Mouse (Mus musculus): Measurements from ENCODE around the gene Socs3. TPM values are rescaled to one million over a fixed set of nuclear protein-coding genes. Genes with fewer than 3 reads are reported as not detected.

Socs3 gene
- total RNA-seq, 2 experiments from 2014 or later: 0.79 to 0.96 TPM

DNA sequence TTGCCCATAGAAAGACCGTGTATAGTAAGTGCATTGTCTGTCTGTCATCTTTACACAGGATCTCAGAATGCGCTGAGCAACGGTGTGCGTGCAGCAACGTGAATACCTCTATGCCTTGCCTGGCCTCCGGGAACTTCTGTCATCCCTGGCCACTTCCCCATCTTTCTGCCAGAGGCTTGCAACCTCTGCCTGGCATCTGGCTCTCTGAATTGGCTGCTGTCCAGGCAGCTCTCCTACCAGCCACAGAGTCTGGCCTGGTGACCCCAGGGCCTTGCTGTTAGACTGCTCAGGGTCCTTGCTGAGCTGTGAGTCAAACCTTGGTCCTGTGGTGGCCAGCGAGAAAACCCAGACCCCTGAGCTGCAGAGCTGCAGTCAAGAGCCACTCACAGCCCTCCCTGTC, 11.7 kb downstream of the Socs3 start:
- peak; percentile 17 for ATAC-seq (replicated peaks; ENCODE audit: poor library complexity)

- ATAC-seq (replicated peaks; ENCODE audit: poor library complexity): no peak
Observed at GRCm38 (mm10) chr11:117955621-117956020, 14.2 kb downstream of the Socs3 start.

DNA sequence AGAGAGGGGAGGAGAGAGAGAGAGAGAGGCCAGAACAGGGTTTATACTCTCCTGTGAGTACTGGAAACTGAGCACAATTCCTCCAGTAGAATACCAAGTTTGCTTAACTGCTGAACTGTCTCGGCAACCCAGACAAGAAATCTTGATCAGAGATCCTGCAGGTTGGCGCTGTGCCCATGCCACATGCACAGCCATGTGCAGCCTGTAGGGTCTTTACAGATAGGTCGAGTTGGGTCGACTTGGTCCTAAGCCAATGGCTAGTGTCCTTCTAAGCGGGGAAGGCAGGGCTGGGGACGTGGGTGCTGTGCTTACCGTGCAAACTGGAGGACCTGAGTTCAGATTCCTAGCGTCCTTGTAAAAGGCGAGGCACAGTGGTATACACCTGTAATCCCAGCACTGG, 15.0 kb downstream of the Socs3 start:
- ATAC-seq (replicated peaks; ENCODE audit: poor library complexity): no peak

DNA sequence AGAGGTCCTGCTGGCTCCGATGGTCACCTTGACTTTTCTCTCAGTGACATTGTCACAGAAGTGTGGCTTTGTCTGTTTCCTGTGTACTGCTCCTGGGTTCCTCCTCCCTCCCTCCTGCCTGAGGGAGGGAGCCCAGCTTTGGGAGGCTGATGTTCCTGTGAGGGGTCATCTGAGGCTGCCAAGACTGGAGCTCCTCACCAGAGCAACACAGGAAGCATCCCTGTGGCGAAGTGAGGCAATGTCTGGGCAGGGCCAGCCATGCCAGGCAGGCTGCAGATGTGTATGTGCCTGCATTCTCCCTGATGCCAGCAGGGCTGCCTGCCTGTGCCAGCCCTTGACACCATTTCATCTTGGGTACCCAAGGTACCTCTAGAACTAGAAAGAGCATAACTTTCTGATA, 15.8 kb downstream of the Socs3 start:
- peak; percentile 84 for ATAC-seq (replicated peaks; ENCODE audit: poor library complexity)

DNA sequence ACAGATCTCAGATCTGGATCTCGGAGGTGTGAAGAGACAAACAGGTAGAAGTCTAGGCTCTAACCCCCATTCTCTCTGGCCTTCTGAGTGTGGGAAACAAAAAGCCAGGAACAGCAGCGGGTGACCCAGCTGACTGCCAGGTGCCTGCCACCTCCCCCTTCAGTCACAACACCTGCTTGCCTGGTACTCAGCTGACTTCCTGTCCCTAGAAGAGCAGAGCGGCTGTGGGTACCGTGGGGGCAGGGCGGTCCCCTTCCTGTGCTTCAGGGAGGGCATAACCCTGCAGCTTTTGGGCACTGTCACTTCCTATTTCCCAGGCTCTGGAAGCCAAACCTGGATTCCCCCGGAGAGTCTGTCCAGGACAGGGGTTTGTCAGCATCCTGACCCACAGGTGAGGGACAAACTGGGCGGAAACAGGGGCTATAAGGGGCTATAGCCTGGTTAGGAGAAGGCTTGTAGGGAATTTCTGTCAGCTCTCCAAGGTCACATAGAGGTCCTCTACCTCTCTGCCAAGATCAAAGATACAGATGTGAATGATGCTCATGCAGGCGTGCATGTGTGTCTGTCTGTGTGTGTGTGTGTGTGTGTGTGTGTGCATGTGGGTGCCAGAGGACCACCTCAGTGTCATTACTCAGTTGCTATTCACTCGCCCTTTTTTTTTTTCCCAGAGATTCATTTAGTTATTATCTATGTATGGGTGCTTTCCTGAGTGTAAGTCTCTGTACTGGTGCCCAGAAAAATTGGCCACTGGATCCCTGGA, 17.5 kb downstream of the Socs3 start:
- 0 out of 2 replicates have a peak, but pooled peaks have one; percentile 32 for ATAC-seq (replicated peaks; ENCODE audit: poor library complexity)

GRCm38 (mm10) chr11:117951391-117951790, 18.5 kb downstream of the Socs3 start:
- no peak for ATAC-seq (replicated peaks; ENCODE audit: poor library complexity)

- peak; percentile 30 for ATAC-seq (replicated peaks; ENCODE audit: poor library complexity)
Observed at GRCm38 (mm10) chr11:117949392-117950091, 20.3 kb downstream of the Socs3 start.

DNA sequence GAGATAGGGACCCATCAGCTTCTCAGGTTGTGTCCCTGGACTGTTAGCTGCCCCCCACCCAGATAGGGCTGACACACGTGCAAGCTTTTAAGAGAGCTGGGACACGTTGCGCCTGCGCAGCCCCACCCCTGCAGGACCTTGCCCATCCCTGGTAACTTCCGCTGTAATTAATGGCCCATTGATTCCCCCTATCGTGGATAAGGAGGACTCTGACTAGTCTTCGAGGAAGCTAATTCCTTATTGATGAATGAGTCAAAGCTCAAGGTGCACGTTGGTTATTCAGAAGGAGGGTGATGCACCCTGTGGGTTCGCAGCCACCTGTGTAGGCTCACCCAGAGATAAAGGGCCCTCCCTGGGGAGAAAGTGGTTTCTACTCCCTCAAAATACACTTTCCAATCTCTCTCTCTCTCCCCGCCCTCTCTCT, 22.8 kb downstream of the Socs3 start:
- no peak for ATAC-seq (replicated peaks; ENCODE audit: poor library complexity)

GRCm38 (mm10) chr11:117946195-117946979, 23.5 kb downstream of the Socs3 start:
- ATAC-seq (replicated peaks; ENCODE audit: poor library complexity): peak; percentile 73

- ATAC-seq (replicated peaks; ENCODE audit: poor library complexity): no peak
Observed at GRCm38 (mm10) chr11:117941848-117942247, 28.0 kb downstream of the Socs3 start.

DNA sequence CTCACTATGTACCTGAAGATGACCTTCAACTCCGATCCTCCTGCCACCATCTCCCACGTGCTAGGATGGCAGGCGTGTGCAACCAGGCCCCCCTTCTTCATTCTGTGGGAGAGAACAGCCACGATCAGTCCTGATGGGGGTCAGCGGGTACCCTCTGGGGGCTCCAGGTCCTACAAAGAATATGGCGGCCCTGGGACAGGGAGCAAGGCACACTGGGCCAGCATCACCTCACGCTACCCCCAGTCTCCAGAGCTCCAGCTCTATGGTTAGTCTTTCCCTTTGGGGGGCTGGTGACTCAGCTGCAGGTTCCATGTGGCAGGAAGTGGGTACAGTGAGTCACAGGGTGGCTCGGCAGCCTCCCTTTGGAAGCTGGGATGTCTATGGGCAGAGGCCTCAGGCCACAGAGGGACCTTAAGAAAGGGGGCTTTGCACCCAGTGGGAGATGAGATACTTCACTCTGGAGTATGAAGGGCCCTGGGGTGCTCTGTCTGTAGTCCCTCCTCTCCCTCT, 28.5 kb downstream of the Socs3 start:
- ATAC-seq (replicated peaks; ENCODE audit: poor library complexity): no peak

GRCm38 (mm10) chr11:117940881-117941280, 29.0 kb downstream of the Socs3 start:
- no peak for ATAC-seq (replicated peaks; ENCODE audit: poor library complexity)

DNA sequence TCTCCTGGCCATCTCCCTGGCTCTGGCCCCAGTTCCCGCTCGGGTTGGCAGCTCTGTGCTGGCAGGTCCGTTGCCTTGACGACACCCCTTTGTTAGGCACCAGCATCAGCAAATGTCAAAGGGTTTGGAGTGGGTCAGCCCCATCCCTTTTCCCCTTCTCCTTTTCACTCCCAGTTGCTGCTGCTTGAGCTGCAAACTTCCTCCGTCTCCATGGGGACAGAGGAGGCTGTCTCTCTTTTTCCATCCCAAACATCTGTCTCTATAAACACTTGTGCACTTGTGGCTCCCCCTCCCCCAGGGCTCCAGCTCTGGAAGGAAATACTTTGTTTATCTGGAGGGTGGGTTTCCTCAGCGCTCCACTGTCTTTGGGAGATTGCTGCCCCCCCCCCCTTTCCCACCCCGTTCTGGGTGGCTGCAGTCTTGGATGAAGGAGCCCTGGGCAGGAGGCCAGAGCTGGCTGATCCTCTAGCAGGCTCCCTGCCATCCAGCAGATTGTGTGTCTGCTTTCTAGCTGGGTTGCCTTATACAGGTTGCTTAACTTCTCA, 30.0 kb downstream of the Socs3 start:
- peak; percentile 17; the same call in 1 of the 2 replicates for ATAC-seq (replicated peaks; ENCODE audit: poor library complexity)

DNA sequence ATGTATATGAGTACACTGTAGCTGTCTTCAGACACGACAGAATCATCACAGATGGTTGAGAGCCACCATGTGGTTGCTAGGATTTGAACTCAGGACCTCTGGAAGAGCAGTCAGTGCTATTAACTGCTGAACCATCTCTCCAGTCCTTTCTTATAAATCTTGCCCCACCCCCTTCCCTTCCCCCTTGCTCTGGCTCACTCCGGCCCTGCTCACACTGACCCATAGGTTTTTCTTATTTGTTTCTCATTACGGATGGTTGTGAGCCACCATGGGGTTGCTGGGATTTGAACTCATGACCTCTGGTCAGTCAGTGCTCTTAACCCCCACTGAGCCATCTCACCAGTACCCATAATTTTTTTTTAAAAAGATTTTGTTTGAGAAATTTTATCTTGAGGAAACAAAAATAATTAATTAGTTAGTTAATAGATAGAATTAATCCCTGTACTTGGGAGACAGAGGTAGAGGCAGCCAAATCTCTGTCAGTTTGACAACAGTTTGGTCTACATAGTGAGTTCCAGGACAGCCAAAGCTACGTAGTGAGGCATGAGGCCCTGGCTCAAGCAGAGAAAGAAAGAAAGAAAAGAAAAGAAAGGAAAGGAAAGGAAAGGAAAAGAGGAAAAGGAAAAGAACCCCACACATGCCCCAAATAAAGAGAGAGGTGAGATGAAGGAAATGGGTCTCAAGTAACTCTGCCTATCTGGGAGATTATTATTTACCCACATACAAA, 30.7 kb downstream of the Socs3 start:
- no peak for ATAC-seq (replicated peaks; ENCODE audit: poor library complexity)

DNA sequence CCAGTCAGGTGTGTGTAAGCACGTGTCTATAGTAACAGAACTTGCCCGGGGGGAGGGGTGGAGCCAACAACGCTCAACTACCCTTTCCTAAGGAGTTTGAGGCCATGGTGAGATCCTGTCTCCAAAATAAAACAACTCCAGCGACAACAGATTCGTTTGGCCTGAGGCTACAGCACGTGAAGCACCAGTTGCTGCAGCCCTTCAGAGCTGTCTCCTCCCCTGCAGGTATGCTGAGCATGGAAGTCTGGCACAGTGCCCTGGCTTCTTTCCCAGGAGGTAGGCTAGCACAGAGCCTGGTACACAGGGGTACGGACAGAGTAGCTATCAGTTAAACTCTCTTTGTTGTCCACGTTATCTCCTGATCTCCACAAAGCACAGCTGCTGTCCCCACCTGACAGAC, 33.6 kb downstream of the Socs3 start:
- ATAC-seq (replicated peaks; ENCODE audit: poor library complexity): 0 out of 2 replicates have a peak, but pooled peaks have one; percentile 14

DNA sequence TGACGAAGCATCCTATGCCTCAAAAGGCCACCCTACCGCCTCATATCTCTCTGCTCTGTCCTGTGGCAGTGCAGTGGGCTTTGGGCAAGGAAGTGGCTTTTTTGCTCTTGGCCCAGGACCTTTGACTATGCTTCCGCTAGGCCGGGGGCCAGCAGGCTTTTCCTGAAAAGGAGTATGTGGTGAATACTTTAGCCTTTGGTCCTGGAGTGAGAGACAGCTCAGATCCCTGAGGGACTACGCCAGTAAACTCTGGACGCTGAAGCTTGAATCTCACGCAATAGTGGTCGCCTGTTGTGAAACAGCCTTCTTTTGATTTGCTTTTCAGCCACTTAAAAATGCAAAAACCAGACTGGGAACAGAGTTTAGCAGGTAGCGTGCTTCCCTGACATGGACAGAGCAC, 34.2 kb downstream of the Socs3 start:
- peak; percentile 33 for ATAC-seq (replicated peaks; ENCODE audit: poor library complexity)

DNA sequence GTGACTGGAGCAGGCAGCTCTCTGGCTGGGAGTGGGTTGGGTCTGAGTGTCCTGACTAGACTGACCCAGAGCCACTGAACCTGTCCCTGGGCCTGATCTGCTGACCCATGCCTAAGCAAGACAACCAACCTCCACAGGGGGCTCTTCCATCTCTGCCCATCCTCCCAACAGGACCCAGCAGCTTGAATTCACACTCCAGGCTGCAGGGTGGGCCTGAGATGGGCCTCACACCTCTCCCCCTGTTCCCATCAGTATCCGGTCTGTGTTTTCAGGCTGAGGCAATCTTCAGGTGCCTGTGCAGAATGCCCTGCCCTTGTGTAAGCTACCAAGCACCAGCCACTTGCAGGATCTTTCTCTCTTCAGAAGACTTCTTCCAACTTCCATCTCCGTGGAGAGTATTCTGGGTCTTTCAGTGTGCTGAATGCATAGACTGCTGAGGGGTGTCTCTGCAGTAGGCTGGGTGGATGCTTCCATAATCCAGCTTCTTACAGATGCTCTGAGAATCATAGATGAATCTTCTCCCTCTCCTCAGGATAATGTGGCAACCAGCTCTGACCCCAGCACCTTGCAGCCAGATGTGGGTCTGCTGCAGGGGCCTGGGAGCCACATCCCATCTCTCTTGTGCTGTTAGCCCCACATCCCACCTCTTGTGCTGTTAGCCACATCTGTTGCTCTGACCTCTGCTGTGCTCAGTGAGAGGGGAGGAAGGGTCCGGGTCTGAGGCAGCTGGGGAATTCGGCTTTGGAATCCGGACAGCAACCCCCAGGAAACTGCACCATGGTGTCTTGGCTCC, 35.1 kb downstream of the Socs3 start:
- no peak for ATAC-seq (replicated peaks; ENCODE audit: poor library complexity)

- ATAC-seq (replicated peaks; ENCODE audit: poor library complexity): 0 out of 2 replicates have a peak, but pooled peaks have one; percentile 38
Observed at GRCm38 (mm10) chr11:117934168-117934567, 35.7 kb downstream of the Socs3 start.

- no peak for ATAC-seq (replicated peaks; ENCODE audit: poor library complexity)
Observed at GRCm38 (mm10) chr11:117932195-117932594, 37.7 kb downstream of the Socs3 start.
